Mouse (Mus musculus) embryonic stem cell, embryonic (primary cell): ENCODE data around the gene Brd4.

Source experiments
- CTCF ChIA-PET, 4 experiments: fragments of 300-600 bp in 2 of 4; fragments of 350-600 bp in 2 of 4; sonication (Branson Sonifier 250); formaldehyde crosslinking; loops; one replicate each; lab custom pipeline; 2022; ENCODE audit warnings: inconsistent platforms in 2 of 4; lab: Charles Lee
- POLR2A ChIA-PET, 4 experiments: fragments of 300-600 bp in 2 of 4; fragments of 350-600 bp in 2 of 4; sonication (Branson Sonifier 250); formaldehyde crosslinking; loops; one replicate each; lab custom pipeline; 2022; ENCODE audit warnings: antibody characterized with exemption in 4 of 4, inconsistent platforms in 1 of 4; lab: Charles Lee

Brd4 gene

DNA sequence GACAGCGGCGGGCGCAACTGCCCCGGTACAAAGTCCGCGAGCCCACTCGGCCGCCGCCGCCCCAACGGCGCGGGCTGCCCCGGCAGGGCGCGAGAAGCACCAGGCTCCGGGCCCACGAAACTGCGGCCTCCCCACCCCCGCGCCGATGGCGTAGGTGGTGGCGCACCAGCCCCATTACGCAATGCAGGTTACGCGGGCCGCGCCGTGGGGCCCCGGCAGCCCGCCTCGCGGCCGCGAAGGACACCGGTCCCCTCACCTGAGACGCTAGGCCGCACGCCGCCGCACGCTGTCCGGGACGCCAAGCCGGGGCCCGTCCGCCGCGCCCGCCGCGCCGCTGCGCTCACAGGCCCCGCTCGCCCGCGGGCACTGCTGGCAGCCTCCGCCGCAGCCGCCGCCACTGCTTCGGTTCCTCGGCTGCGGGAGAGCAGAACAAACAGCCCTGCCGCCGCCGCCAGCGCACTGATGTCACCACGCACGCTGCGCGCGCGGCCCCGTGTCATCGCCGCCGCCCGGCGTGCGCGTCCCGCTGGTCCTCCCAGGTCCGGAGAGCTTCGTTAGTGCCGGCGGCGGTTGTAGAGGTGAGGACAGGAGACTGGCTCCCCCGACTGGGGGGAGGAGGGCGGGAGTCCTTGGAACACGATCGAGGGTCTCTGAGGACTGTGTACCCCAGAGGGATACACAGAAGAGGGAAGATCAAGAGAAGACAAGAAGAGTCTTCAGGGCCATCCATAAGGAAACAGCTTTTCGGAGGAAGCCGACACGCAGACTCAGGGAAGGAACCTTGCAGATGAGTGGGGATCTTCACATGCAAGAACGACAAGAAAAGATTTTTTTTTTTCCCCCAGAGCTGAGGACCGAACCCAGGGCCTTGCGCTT, at the start of gene Brd4:
TSS of gene Brd4 (minus strand) at position 461 of the 876 bp plus-strand sequence.
- POLR2A ChIA-PET = interaction anchor here (0.6 to 8.5 kb wide), 59 partner anchors 10 to 1524 kb away, joined by 3 to 137 read pairs (median 4); partner anchors contain the start of genes Akap8 (in 3 of the 4), Akap8l (in 1 of the 4) and Notch3 (in 1 of the 4)
- CTCF ChIA-PET = interaction anchor here in 3 of 4 experiments (0.6 to 1.5 kb wide), 4 partner anchors 11 to 122 kb away, joined by 3 to 5 read pairs (median 4); no protein-coding TSS in a partner anchor

DNA sequence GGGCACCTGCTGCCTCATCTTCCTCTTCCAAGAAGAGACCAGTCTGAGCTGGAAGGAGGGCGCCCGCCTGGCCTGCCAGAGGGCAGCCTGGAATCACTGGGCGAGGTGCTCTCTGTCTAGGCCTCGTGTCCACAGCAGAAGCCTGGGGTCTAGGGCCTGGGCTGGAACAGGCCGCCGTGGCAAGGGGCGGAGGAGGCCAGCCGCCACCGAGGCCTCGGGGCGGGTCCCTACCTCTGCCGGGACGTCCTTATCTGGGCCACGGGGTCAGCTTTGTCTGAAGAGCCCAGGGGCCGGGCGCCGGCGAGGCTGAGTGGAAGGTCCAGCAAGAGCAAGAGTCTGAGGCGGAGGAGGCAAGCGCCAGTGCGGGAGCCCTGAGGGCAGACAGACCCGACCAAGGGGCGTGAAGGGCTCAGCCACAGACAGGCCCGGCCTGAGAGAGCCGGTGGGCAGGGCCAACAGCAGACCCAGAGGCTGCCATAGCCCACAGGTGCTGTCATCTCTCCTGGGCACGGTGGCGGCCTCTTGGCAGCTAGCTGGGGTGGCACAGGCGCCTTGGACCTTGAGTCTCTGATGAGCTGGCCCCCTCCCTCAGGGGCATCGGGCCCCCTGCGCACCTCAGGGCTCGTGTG, 49.3 kb upstream of the Brd4 start:
- ChIA-PET POLR2A (interaction anchor here (0.9 to 4.6 kb wide), 11 partner anchors 11 to 497 kb away, joined by 3 to 25 read pairs (median 3); partner anchors contain the start of genes Akap8 (in 3 of the 4) and Akap8l (in 1 of the 4)), CTCF (no interaction called here)

DNA sequence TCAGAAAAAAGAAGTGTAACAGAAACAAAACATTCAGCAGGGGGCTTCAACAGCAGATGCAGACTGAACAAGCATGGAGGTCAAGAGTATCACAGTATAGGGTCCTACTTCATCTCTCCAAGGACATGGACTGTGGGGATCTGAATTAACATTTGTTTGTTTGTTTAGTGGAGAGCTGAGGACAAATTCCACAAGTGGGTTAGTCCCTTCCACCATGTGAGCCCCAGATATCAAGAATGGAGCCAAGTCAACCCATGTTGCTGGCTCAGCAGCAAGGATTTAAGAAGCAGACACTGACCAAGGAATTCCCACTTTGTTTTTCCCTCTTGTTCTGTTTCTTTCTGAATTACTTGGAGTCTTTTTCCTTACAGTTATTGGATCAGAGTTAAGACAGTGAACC, 43.0 kb upstream of the Brd4 start:
- CTCF ChIA-PET = interaction anchor here in 2 of 4 experiments (0.7 kb wide), 2 partner anchors 32 to 277 kb away, joined by 3 to 4 read pairs; no protein-coding TSS in a partner anchor
- POLR2A ChIA-PET = interaction anchor here in 2 of 4 experiments (0.6 to 1.8 kb wide), 3 partner anchors 13 to 1794 kb away, joined by 3 to 4 read pairs (median 3); partner anchors contain the start of gene Akap8l (in 1 of the 2)

DNA sequence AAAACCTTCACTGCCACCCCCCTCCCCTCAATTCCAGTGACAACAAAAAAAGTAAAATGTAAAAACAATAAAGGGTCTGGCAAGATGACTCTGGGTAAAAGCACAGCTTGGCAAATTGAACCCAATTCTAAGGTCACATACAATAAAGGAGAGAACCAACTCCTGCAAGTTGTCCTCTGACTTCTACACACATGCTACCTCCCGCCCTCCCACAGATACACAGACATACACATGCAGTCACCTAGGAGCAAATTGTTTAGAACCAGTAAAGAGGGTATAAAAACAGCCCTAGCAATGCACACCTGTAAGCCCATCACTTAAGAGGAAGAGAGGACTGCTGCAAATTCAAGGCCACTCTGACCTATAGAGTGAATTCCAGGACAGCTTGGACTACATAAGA, 38.3 kb upstream of the Brd4 start:
- CTCF ChIA-PET = interaction anchor here in 1 of 4 experiments (1.3 kb wide), 1 partner anchor 8 kb away, joined by 4 read pairs; no protein-coding TSS in a partner anchor

DNA sequence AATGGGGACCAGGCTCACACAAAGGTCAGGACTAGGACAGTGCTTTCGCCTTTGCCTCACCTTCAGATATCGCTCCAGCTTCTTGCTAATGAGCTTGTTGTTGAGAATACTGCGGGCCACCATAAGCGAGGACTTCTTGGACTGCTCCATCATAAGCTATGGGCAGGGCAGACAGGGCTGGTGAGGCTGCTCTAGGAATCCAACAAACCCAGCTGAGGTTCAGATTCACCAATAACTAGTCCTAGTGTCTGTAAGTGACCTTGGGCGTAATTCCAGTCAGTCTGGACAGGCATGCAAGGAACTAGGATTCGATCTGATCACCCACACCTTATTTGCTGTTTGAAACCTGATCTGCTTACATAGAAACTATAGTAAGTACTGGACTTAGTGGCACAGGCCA, 37.3 kb upstream of the Brd4 start:
- POLR2A ChIA-PET = interaction anchor here (0.5 to 11.7 kb wide), 56 partner anchors 8 to 758 kb away, joined by 3 to 130 read pairs (median 4); partner anchors contain the start of genes Akap8l (in 4 of the 4), Brd4 (in 3 of the 4), Ephx3 (in 1 of the 4) and Pknox1 (in 1 of the 4)

More for the DNA sequence above, 38.3 kb upstream of the Brd4 start:
- POLR2A ChIA-PET = interaction anchor here in 2 of 4 experiments (1.0 to 11.7 kb wide), 8 partner anchors 8 to 758 kb away, joined by 3 to 130 read pairs (median 10); partner anchors contain the start of genes Akap8l (in 1 of the 2) and Pknox1 (in 1 of the 2)

DNA sequence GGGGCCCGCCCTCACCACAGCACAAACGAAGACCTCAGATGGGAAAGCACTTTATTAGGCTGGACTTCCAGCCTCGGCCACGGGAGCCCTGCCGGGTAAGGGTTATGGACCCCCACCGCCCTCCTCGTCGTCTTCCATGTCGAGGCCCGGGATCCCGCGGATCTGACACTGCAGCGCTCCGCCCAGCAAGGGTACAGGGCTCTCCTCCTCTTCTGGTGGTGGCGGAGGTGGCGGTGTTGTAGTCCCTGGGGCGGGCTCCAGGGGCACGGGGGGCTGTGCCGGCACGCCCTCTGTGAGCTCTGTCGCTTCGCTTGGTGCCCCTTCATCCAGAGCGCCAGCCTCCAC, 36.8 kb upstream of the Brd4 start:
- ChIA-PET CTCF (interaction anchor here in 2 of 4 experiments (0.6 to 1.9 kb wide), 8 partner anchors 9 to 178 kb away, joined by 3 to 11 read pairs (median 4); no protein-coding TSS in a partner anchor), POLR2A (interaction anchor here (0.5 to 11.7 kb wide), 73 partner anchors 8 to 279 kb away, joined by 3 to 130 read pairs (median 4); partner anchors contain the start of genes Akap8l (in 4 of the 4), Brd4 (in 3 of the 4) and Ephx3 (in 1 of the 4))

More for the DNA sequence above, 37.3 kb upstream of the Brd4 start:
- CTCF ChIA-PET = interaction anchor here in 2 of 4 experiments (0.5 to 1.9 kb wide), 7 partner anchors 9 to 736 kb away, joined by 3 to 11 read pairs (median 4); no protein-coding TSS in a partner anchor

DNA sequence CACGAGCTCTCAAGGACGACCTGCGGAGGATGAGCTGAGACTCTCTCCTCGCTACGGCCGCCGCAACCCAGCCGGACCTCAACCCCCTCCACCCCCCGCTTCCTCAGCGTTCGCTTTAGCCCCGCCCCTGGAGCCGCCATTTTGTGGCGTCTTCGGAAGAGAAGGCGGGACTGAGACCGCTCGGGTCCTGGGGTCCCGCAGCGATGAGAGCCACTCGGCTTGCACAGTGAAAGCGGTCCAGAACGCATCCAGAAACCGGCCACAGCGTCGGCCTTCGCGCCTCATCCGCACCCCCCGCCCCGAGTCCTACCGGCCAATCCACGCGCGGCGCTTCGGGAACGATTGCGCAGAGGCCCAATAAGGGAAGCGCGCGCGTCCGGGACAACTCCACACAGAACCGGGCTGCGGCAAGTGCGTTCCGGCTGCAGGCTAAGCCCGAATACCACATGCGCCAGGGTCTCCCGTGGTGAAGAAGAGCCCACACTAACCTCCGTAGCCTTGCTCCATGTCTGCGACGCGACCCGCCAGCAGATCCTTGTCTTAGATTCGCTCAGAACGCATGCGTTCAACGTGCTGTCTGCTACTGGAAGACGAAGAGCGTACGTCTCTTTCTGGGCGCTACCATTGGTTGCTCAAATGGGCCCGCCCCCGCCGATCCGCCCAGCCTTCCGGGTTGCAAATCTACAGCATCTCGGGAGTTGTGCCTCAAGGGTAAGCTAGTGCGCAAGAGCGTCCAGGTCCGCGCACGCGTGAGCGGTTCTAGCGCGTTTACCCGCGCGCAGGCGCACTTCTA, 36.3 kb upstream of the Brd4 start, which contains the start of gene Akap8:
TSS of gene Akap8 (minus strand) at position 642 of the 793 bp plus-strand sequence.
- ChIA-PET POLR2A (interaction anchor here (0.7 to 11.7 kb wide), 76 partner anchors 8 to 278 kb away, joined by 3 to 130 read pairs (median 4); partner anchors contain the start of genes Akap8l (in 4 of the 4), Brd4 (in 3 of the 4) and Ephx3 (in 1 of the 4)), CTCF (interaction anchor here in 2 of 4 experiments (0.6 to 1.9 kb wide), 7 partner anchors 29 to 178 kb away, joined by 3 to 11 read pairs (median 4); no protein-coding TSS in a partner anchor)

DNA sequence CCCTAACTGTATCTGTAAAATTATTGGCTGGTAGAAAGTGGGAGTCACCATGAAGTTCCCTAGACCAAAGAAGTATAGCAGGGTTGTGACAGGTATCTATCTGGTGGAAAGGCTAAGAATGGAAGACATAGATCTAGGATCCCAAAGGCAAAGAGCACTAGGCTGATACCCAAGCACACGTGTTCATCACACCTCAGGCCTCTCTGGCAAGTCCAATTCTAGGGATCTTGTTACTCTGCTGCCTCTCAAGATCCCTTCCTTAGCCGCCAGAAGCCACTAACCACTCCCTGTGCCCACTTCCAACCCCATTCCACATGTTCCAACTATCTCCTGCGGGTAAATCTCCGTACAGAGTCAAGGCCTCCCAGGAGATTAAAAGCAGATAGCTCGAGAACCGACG, 35.4 kb upstream of the Brd4 start:
- ChIA-PET POLR2A (interaction anchor here (0.6 to 11.7 kb wide), 26 partner anchors 9 to 585 kb away, joined by 3 to 130 read pairs (median 6); partner anchors contain the start of genes Brd4 (in 3 of the 4) and Akap8l (in 1 of the 4)), CTCF (interaction anchor here in 2 of 4 experiments (0.6 to 0.7 kb wide), 2 partner anchors 64 to 140 kb away, joined by 3 to 9 read pairs; no protein-coding TSS in a partner anchor)

DNA sequence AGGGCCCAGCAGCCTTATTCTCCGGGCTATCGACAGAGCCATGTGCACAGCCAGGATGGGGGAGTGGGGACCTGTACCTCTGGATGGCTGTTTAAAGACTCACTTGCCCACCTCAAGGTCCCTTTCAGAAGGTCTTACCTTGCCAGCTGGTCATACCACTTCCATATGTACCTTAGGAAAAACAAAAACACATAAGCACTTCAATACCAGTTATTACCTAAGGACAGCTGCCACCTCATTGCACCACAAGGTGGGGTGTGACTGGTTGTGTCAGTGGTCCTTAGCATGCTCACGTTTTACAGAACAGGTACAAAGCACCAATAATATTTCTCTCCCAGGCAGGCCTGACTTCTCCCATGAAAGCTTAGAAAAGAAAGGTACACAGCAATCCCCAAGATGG, 33.2 kb upstream of the Brd4 start:
- POLR2A ChIA-PET = interaction anchor here in 3 of 4 experiments (0.6 to 11.7 kb wide), 12 partner anchors 9 to 226 kb away, joined by 3 to 130 read pairs (median 3); partner anchors contain the start of gene Akap8l (in 1 of the 3)
- CTCF ChIA-PET = no interaction called here

DNA sequence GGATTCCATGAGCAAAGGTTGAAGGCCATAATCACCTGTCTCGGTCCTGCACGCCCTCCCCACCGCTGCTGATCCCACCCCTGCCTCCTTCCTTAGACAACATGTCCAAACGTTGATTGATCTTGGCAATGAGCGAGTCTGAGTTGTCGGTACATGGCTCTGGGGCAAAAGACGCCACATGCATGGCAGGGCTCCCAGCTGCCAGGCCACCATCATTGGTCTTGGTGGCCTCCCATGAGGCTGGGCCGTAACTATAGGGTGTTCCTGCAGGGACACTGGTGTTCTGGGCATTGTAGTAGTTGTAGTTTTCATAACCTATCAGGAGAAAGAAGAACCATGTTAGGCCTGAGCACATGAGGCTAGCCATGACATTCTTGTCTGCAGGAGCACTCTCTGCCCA, 32.5 kb upstream of the Brd4 start:
- ChIA-PET CTCF (no interaction called here), POLR2A (interaction anchor here in 2 of 4 experiments (0.9 to 11.7 kb wide), 13 partner anchors 8 to 82 kb away, joined by 3 to 130 read pairs (median 4); partner anchors contain the start of gene Akap8l (in 1 of the 2))

DNA sequence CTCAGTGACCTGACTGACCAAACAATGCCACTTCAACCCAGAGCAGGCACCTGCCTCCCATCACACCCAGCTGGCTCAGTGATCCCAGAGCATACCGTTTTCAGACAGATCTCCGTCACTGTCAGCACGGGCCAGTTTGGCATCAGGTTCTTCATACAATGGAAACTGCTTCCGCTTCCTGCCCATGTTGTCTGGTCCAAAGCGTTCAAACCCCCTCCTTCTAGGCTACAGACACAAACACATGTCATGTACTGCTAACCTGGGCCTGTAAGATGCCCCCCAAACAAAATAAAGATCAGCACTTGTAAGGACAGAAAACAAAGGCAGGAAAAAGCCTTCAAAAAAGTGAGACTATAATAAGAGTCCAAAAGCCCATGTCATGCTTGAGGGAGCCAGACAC, 31.0 kb upstream of the Brd4 start:
- ChIA-PET POLR2A (interaction anchor here in 2 of 4 experiments (1.0 to 11.7 kb wide), 7 partner anchors 8 to 48 kb away, joined by 3 to 130 read pairs (median 6); no protein-coding TSS in a partner anchor), CTCF (no interaction called here)

DNA sequence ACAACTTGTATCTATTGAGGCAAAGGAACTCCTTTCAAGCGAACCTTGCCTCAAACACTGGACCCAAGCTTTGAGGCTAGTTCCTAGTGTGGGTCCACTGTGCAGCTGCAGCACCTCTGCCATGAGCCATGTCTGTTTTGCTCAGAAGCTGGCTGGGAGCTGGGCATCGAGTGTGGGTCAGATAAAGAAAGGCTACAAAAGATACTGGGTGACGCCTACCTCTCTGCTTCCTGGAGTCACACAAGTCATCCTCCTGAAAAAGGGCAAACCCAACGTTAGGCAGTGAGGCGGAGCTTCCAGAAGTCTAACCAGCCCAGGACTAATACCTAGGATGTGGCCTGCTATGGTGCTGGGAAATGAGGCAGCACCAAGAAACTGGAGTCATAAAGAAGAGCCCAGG, 29.4 kb upstream of the Brd4 start:
- ChIA-PET CTCF (no interaction called here), POLR2A (interaction anchor here in 3 of 4 experiments (0.6 to 11.7 kb wide), 11 partner anchors 8 to 649 kb away, joined by 3 to 130 read pairs (median 6); partner anchors contain the start of gene Brd4 (in 2 of the 3))

DNA sequence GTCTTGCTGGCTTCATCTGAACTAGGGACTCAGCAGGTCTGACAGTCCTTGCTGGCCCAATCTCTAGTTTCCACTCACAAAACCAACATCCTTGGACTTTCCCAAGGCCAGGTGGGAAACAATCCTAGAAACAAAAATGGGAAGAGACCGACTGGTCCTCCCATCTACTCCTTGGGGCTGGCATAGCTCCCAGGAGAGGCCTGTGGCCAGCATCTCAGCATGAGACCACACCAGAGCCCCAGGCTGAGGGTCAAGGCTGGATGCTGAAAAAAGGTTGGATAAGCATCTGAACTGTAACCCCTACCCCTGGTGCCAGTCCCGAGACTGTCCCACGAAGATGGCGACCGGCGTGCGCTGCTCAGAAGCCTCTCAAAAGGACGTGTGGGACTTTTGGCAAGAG, 28.3 kb upstream of the Brd4 start:
- ChIA-PET POLR2A (interaction anchor here in 2 of 4 experiments (1.2 to 11.7 kb wide), 11 partner anchors 8 to 85 kb away, joined by 3 to 130 read pairs (median 7); partner anchors contain the start of genes Akap8 (in 2 of the 2), Akap8l (in 1 of the 2) and Brd4 (in 1 of the 2)), CTCF (interaction anchor here in 1 of 4 experiments (0.6 kb wide), 1 partner anchor 33 kb away, joined by 4 read pairs; no protein-coding TSS in a partner anchor)

DNA sequence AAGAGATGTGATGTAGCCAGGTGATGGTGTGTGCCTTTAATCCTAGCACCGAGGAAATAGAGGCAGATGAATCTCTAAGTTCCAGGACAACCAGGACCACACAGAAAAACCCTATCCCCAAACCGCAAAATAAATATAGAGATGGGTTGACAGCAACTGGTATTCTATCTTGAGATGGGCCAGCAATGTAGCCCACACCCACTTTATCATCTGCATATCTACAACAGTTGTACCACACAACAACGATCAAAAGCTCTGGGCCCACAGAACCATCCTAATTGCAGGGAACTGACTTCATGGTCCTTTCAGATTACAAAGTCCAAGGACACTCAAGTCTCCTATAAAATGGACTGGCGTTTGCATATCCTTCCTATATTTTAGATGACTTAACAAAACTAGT, 23.4 kb upstream of the Brd4 start:
- ChIA-PET CTCF (no interaction called here), POLR2A (interaction anchor here in 2 of 4 experiments (0.8 to 4.6 kb wide), 8 partner anchors 10 to 43 kb away, joined by 3 to 37 read pairs (median 4); partner anchors contain the start of genes Akap8 (in 1 of the 2) and Akap8l (in 1 of the 2))

DNA sequence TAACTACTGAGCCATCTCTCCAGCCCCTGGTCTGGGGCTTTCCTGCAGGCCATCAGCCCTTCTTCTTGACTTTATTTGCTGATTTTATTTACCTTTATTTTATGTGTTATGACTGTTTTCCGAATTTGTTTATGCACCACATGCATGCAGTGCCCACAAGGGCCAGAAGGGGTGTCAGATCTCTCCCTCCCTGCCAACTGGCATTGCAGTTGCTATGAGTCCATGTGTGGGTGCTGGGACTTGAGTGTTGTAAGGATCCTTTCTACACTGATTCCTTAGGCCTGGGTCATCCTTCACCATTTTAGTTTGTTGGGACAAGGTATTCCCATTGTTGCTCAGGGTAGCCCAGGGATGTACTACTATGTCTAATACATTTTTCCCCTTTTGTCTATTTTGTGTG, 13.6 kb upstream of the Brd4 start:
- ChIA-PET POLR2A (interaction anchor here in 2 of 4 experiments (1.4 to 9.6 kb wide), 6 partner anchors 7 to 22 kb away, joined by 3 to 137 read pairs (median 40); partner anchors contain the start of genes Akap8 (in 2 of the 2) and Brd4 (in 1 of the 2)), CTCF (no interaction called here)

DNA sequence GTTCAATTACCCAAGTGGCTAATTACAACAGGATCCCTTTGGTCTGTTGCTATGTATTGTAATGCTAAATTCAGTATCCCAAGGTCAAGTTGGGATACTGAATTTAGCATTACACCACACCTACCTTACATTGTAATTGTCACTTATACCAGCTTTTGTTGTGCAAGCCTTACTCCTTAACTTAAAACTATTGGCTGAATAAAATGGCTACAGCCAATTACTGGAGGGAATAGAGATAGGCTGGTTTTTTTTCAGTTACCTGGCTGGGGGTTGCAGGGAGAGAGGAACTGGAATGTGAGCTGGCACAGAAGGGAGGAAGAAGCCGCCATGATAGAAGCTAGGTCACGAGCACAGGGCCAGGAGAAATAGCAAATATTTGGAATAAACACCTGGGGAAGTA, 11.4 kb upstream of the Brd4 start:
- ChIA-PET CTCF (interaction anchor here in 3 of 4 experiments (0.5 to 1.2 kb wide), 5 partner anchors 11 to 261 kb away, joined by 3 to 9 read pairs (median 4); partner anchors contain the start of gene Brd4 (in 1 of the 3)), POLR2A (interaction anchor here (0.6 to 9.6 kb wide), 55 partner anchors 8 to 1049 kb away, joined by 3 to 137 read pairs (median 4); partner anchors contain the start of genes Brd4 (in 4 of the 4), Akap8 (in 2 of the 4), Akap8l (in 1 of the 4) and Cyp4f17 (in 1 of the 4))
